Mouse (Mus musculus) erythroblast, embryonic 14.5 days (primary cell): ENCODE data around the gene Slc45a3. TPM values are rescaled to one million over a fixed set of nuclear protein-coding genes. Genes with fewer than 3 reads are reported as not detected.

Experiments used
- H3K27me3 ChIP-seq: 2 replicates; pipeline ENCODE4 v1.6.1; 2012; ENCODE audit warnings: inconsistent platforms; ENCODE audit not compliant: control insufficient read depth
- H3K36me3 ChIP-seq: 2 replicates; pipeline ENCODE4 v1.6.1; 2012; ENCODE audit warnings: mild to moderate bottlenecking, inconsistent platforms; ENCODE audit not compliant: control insufficient read depth
- H3K4me1 ChIP-seq: 2 replicates; pipeline ENCODE4 v1.6.1; 2012; ENCODE audit warnings: inconsistent platforms; ENCODE audit not compliant: control insufficient read depth
- H3K4me3 ChIP-seq: replicated peaks from 2 replicates; pipeline ENCODE3; 2012; ENCODE audit warnings: moderate library complexity, mild to moderate bottlenecking, inconsistent platforms
- H3K9me3 ChIP-seq: 2 replicates; pipeline ENCODE4 v1.6.1; 2012; ENCODE audit warnings: low read length, inconsistent platforms, mixed read lengths; ENCODE audit not compliant: control insufficient read depth
- GATA1 ChIP-seq: IDR thresholded peaks from 2 replicates; pipeline ENCODE4 v1.6.1; 2012; ENCODE audit warnings: low read length, inconsistent platforms, mixed read lengths
- TAL1 ChIP-seq: IDR thresholded peaks from 3 replicates; pipeline ENCODE4 v1.6.1; 2012; ENCODE audit warnings: low read length, inconsistent platforms, mixed read lengths
- polyA plus RNA-seq: library from polyadenylated mRNA; stranded (reverse); fragments of >175 nt; gene quantifications from 2 replicates; pipeline ENCODE4 v1.2.3, GENCODE M21; 2012

Slc45a3 gene
- polyA plus RNA-seq, 1 experiment = 0.02 TPM

DNA sequence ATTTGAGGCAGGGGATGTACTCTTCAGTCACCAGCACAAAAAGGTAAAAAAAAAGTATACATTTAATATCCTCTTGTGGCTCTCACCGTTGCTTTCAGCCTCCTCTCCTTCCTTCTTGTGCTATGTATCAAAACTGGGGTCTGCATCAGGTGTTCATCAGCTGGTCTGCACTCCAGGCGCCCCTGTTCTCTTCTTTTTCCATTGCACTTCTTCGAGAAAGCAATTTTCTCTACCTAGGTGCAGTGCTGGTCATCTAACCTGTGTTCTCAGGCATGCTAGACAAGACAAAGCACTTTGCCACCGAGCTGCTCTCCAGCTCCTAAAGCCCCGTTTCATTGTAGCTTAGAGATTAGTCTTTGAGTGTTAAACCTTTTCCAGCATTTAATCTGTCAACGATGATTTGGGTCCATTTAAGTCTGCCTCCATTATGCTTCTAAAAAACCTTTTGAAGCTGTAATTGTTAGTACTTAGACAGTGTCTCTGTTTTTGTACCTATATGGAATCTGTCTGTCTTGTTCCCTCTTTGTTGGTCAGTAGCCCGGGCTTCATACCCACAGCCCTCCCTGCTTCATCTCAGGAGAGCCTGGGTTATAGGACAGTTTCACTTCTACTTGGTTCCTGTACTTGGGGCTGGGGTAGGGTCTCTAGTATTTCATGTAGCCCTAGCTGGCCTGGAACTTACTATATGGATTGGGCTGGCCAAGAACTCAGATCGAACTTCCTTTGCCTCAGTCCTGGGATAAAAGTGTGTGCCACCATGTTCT lies 46.3 kb downstream of the Slc45a3 start:
- Histone ChIP-seq H3K36me3 (peaks cover 24% of the 10 kb centered on the region), H3K4me1 (peaks cover 49% of the 10 kb centered on the region), H3K27me3 (no peaks in the 10 kb centered on the region), H3K9me3 (no peaks in the 10 kb centered on the region), H3K4me3 (peak overlapping the region; percentile 95)
- TF ChIP-seq GATA1 (no peak), TAL1 (no peak)

DNA sequence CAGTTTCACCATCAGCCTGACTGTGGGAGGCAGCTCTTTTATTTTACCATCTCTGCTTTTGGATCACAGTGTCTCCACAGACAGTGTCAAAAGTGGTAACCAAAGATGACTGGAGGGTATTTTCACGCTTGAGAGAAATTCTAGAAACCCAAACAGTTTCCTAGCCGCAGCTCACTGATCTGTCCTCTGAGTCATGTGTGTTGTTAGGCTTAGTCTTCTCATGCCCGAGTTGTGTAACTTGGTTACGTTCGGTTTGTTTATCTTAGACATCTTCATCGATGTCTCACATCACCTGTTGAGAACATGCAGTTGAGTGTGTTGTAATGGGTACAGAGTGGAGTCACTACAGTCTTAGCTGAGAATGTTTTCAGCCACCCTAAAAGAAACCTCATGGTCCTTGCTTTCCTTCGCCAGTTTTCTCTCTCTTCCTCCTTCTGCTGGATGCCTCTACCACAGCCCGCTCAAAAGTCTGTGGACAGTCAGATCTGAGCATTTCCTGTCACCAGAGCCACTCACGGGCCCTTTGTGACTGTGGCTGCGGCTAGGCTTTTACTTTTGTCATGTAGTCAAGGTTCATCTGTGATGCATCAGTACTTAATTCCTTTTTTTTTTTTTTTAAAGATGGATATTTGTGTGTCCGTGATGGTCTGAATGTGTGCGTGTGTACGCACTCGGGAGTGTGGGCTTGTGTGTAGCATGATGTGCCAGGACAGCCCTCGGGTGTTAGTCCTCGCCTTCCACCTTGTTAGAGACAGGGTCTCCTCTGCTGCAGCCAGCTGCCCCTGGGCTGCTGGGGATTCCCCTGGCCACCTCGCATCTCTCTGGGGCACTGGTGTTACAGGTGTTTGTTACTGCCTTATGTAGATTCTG lies 48.1 kb downstream of the Slc45a3 start:
- Histone ChIP-seq H3K4me3 (no peak overlapping the region), H3K27me3 (no peaks in the 10 kb centered on the region), H3K9me3 (peaks cover 3% of the 10 kb centered on the region), H3K4me1 (peaks cover 49% of the 10 kb centered on the region), H3K36me3 (peaks cover 42% of the 10 kb centered on the region)
- TF ChIP-seq TAL1 = no peak
- no peak for TF ChIP-seq GATA1

DNA sequence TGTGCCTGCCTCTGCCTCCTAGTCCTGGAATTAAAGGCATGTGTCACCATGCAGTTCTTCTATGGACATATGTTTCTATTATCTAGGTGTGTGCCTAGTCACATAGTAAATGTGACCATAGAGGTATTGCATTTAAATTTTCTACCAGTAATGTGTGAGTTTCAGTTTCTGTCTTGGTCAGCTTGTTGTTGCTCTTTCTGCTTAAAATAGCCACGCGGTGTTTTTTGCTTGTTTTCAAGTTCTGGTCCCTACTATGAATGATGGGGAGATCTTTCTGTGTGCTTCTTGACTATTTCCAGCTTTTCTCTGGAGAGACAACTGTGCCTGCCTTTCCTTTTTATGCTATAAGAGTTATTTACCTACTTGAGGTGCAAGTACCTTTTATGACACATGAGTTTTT lies 49.0 kb downstream of the Slc45a3 start:
- H3K36me3 ChIP-seq = peaks cover 48% of the 10 kb centered on the region
- TF ChIP-seq GATA1 = no peak
- TF ChIP-seq TAL1 = no peak
- peaks cover 45% of the 10 kb centered on the region for H3K4me1 ChIP-seq
- no peak overlapping the region for H3K4me3 ChIP-seq
- no peaks in the 10 kb centered on the region for H3K27me3 ChIP-seq
- peaks cover 3% of the 10 kb centered on the region for H3K9me3 ChIP-seq

DNA sequence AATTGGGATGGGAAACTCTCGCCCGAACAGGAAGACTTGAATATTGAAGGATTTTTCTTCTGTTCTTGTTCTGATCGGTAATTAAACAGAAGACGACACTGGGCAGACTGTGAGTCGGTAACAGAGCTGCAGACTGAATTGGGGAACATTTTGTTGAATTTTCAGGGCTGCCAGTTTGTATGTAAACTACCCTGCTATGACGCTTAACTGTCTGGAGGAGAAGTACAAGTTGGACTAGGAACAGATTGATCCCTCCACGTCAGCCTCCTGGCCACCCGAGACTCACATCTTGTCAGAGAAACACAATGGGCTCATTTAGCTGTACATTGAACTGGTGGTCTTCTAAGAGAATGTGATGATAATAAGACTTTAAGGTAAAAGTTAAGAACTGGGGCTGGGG lies 50.1 kb downstream of the Slc45a3 start:
- H3K4me1 ChIP-seq = peaks cover 42% of the 10 kb centered on the region
- TF ChIP-seq GATA1 (no peak), TAL1 (no peak)
- H3K4me3 ChIP-seq = no peak overlapping the region
- peaks cover 3% of the 10 kb centered on the region for H3K9me3 ChIP-seq
- H3K27me3 ChIP-seq = no peaks in the 10 kb centered on the region
- H3K36me3 ChIP-seq = peaks cover 58% of the 10 kb centered on the region

DNA sequence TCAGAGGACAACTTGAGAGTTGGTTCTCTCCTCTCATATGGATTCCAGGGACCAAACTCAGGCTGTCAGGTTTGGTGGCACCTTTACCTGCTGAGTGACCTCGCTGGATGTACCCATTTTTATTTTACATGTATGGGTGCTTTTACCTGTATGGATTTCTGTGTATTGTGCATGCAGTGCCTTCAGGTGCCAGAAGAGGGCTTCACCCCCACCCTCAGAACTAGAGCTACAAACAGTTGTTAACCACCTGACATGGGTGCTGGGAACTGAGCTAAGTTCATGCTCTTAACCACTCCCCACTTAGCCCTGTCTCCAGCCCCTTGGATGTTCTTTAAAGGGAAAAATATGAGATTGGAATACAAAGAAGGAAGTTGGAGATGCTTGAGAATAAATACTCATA lies 52.0 kb downstream of the Slc45a3 start:
- TF ChIP-seq GATA1 (no peak), TAL1 (no peak)
- H3K4me1 ChIP-seq = peaks cover 29% of the 10 kb centered on the region
- H3K4me3 ChIP-seq = no peak overlapping the region
- peaks cover 3% of the 10 kb centered on the region for H3K9me3 ChIP-seq
- no peaks in the 10 kb centered on the region for H3K27me3 ChIP-seq
- H3K36me3 ChIP-seq = peaks cover 78% of the 10 kb centered on the region

DNA sequence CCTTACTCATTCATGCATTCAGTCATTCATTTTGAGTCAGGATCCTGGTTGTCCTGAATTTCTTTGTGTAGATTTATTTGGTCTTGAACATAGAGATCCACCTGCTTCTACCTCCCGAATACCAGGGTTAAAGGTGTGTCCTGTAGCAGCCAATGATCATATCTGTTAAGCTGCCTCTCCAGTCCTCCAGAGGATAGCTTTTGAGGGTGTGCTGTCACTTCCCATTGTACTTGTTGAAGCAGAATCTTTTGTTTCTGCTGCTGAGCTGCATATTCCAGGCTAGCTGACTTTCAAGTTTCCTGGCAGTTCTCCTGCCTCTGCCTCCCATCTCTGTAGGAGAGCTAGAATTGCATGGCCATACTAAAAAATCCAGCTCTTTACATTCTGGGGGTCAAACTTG lies 53.9 kb downstream of the Slc45a3 start:
- TF ChIP-seq GATA1 = no peak
- no peak for TF ChIP-seq TAL1
- Histone ChIP-seq H3K27me3 (no peaks in the 10 kb centered on the region), H3K9me3 (peaks cover 3% of the 10 kb centered on the region), H3K36me3 (peaks cover 88% of the 10 kb centered on the region), H3K4me1 (peaks cover 16% of the 10 kb centered on the region), H3K4me3 (no peak overlapping the region)

DNA sequence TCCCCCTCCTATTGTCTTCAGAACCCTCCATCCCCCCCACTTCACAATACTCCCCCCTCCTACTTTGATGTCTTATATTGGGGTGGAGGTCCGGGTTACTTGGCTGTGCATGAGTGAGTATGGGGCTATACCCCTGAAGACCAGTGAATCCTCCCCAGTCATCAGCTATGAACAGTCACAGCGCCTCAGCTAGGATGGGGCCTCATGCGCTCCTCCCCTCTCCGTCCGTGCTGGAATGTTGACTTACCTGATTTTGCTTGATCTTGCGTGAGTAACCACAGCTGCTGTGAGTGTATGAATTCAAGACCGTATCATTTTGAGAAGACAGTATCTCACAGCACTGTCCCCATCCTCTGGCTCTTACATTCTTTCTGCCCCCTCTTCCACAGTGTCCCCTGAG lies 57.1 kb downstream of the Slc45a3 start:
- peaks cover 32% of the 10 kb centered on the region for H3K4me1 ChIP-seq
- H3K27me3 ChIP-seq = no peaks in the 10 kb centered on the region
- H3K9me3 ChIP-seq = peaks cover under 1% of the 10 kb centered on the region
- TF ChIP-seq GATA1 (no peak), TAL1 (no peak)
- no peak overlapping the region for H3K4me3 ChIP-seq
- H3K36me3 ChIP-seq = peaks cover 96% of the 10 kb centered on the region

DNA sequence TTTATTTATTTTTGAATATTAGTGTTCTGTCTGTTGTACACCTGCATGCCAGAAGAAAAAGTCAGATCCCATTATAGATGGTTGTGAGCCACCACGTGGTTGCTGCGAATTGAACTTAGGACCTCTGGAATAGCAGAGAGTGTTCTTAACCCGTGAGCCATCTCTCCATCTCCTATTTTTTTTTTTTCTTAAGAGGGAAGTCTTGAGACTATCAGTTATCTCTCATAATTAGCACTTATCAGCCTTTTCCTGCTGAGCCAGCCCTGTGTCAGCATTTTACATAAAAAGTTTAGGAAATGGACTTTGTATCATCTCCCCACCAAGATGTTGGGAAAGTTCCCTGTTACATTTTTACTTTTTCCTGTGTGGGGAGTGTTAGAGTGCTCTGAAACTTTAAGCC lies 59.3 kb downstream of the Slc45a3 start:
- TF ChIP-seq TAL1 (no peak), GATA1 (no peak)
- H3K9me3 ChIP-seq = no peaks in the 10 kb centered on the region
- H3K36me3 ChIP-seq = peaks cover 95% of the 10 kb centered on the region
- H3K27me3 ChIP-seq = no peaks in the 10 kb centered on the region
- H3K4me1 ChIP-seq = peaks cover 49% of the 10 kb centered on the region
- H3K4me3 ChIP-seq = no peak overlapping the region

DNA sequence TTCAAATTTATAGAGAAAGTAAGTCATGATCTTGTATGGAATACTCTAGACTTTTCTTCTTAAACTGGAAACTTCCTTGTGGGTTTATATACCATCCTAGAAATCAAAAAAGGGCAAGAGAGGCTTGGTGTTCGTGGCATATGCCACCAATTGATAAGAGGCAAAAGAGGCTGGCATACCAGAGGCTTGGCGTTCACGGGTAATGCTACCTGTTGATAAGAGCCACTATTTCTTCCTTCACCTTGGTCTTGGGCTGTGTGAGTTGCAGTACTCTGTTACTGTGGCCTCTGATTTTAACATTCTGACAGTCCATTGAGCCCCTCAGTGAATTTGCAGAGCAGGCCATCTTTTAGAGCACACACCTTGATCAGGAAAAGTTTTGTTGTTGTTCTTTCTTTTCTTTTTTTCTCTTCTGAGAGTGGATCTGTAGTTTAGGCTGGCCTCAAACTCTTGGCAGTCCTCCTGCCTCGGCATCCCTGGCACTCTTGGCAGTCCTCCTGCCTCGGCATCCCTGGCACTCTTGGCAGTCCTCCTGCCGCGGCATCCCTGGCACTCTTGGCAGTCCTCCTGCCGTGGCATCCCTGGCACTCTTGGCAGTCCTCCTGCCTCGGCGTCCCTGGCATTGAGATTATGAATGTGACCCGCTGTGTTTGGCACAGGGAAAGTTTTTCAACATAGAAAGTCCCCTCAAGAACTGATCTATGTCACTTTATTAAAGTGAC lies 64.3 kb downstream of the Slc45a3 start:
- Histone ChIP-seq H3K9me3 (no peaks in the 10 kb centered on the region), H3K36me3 (peaks cover 94% of the 10 kb centered on the region), H3K27me3 (no peaks in the 10 kb centered on the region), H3K4me1 (peaks cover 80% of the 10 kb centered on the region), H3K4me3 (peak overlapping the region; percentile 21)
- TF ChIP-seq GATA1 (peak; percentile 91), TAL1 (peak; percentile 86)
